Mouse (Mus musculus) C2C12 (cell line): ENCODE results near the gene Maip1. TPM values are rescaled to one million over a fixed set of nuclear protein-coding genes. Genes with fewer than 3 reads are reported as not detected.

ENCODE experiments used
- H3K27me3 ChIP-seq: one replicate; pipeline ENCODE4 v1.6.1; 2011; ENCODE audit not compliant: control insufficient read depth, insufficient read depth, insufficient read length
- H3K36me3 ChIP-seq: one replicate; pipeline ENCODE4 v1.6.1; 2011; ENCODE audit not compliant: control insufficient read depth, insufficient read depth
- H3K4me3 ChIP-seq: one replicate; pipeline ENCODE4 v1.5.1; 2011; ENCODE audit warnings: mild to moderate bottlenecking, control low read depth; ENCODE audit not compliant: poor library complexity, insufficient read depth, severe bottlenecking
- H3K79me2 ChIP-seq: one replicate; pipeline ENCODE4 v1.6.1; 2011; ENCODE audit not compliant: control insufficient read depth, insufficient read depth
- H3K79me3 ChIP-seq: one replicate; pipeline ENCODE4 v1.6.1; 2011; ENCODE audit warnings: low read depth, control low read depth
- H3ac ChIP-seq: one replicate; pipeline ENCODE3; 2011; ENCODE audit warnings: low read depth; ENCODE audit not compliant: control insufficient read depth, insufficient read length
- CEBPB ChIP-seq: IDR thresholded peaks from one replicate; pipeline ENCODE4 v1.6.1; 2011; ENCODE audit warnings: low read depth, mild to moderate bottlenecking, control low read depth, moderate library complexity
- CTCF ChIP-seq: IDR thresholded peaks from one replicate; pipeline ENCODE4 v1.5.1; 2011; ENCODE audit not compliant: control insufficient read depth, insufficient read depth, insufficient read length
- FOSL1 ChIP-seq: IDR thresholded peaks from one replicate; pipeline ENCODE4 v1.8.0; 2011; ENCODE audit warnings: mild to moderate bottlenecking, low read length; ENCODE audit not compliant: poor library complexity, insufficient read depth, severe bottlenecking
- MAX ChIP-seq: IDR thresholded peaks from one replicate; pipeline ENCODE4 v1.6.1; 2011; ENCODE audit warnings: mild to moderate bottlenecking, control low read depth
- MYOD1 ChIP-seq: IDR thresholded peaks from one replicate; pipeline ENCODE4 v1.6.1; 2011; ENCODE audit warnings: low read depth; ENCODE audit not compliant: control insufficient read depth, insufficient read length
- MYOG ChIP-seq: IDR thresholded peaks from one replicate; pipeline ENCODE4 v1.6.1; 2011; ENCODE audit not compliant: control insufficient read depth, insufficient read length; ENCODE audit errors: extremely low read depth
- USF1 ChIP-seq: IDR thresholded peaks from one replicate; pipeline ENCODE4 v1.6.1; 2011; ENCODE audit warnings: low read depth, mild to moderate bottlenecking, control low read depth, moderate library complexity
- polyA plus RNA-seq: library from polyadenylated mRNA; unstranded; fragments of >200 nt; fragmentation: generic; extraction: Trizol; gene quantifications from one replicate; pipeline ENCODE4 v1.2.1, GENCODE M21; 2012; ENCODE audit warnings: missing spikeins

Gene Maip1
- polyA plus RNA-seq, 1 experiment = 6.8 TPM

DNA sequence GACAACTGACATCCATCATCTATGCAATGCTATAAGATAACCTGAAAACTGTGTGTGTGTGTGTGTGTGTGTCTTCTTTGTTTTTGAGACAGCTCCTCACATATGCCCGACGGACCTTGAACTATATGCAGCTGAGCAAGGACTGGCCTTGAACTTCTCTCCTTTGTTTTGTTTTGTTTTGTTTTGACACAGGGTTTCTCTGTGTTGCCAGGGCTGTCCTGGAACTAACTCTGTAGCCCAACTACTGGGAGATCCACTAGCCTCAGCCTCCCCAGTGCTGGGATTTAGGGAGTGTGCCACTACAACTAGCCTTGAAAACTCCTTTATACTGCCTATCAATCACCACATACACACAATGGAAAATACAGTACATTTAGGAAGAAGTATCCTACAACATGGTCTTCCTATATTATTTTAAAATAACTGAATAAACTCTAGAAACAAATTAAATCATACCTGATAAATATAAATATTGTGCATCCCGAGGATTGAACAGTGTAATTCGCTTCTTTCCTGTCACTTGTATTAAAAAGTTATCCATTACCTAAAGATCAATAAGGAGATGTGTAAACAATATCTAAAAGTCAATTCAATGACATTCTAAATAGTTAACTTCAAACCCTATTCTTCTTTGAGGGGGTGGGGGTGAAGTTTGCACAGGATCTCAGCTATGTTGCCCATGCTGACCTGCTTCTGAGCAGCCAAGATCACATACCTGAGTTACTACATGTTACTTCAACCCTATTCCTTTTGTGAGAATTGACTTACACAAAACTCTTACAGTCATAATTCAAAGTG lies 14.9 kb upstream of the Maip1 start:
- Histone ChIP-seq H3K27me3 (no peaks in the 10 kb centered on the region), H3K79me3 (peaks cover 2% of the 10 kb centered on the region), H3K36me3 (peaks cover 82% of the 10 kb centered on the region), H3ac (no peak overlapping the region), H3K79me2 (no peaks in the 10 kb centered on the region), H3K4me3 (no peak overlapping the region)
- TF ChIP-seq MYOG = no peak
- no peak for TF ChIP-seq CEBPB
- TF ChIP-seq CTCF = no peak
- TF ChIP-seq FOSL1 = no peak
- no peak for TF ChIP-seq USF1
- TF ChIP-seq MYOD1 = no peak

DNA sequence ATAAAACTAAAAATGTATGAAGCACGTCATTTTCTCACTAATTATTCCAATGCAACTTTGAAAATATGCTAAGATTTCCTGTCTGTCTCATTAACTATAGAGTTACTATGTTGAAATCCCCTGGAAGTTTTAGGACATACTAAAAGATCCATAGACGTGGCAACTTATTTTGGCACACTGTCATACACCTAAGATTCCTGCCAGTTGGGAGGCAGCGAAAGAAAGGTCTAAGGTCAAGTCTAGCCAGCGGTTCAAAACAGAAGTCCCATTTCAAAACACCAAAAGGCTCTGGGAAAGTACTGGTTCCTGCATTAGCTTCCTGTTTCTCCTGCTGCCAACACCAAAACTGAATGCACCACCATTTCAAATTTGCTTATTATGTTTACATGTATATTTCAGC lies 13.7 kb upstream of the Maip1 start:
- TF ChIP-seq FOSL1 (no peak), MYOG (no peak), MAX (no peak), MYOD1 (no peak)
- peaks cover 2% of the 10 kb centered on the region for H3K79me3 ChIP-seq
- H3ac ChIP-seq = no peak overlapping the region
- H3K27me3 ChIP-seq = no peaks in the 10 kb centered on the region
- no peak overlapping the region for H3K4me3 ChIP-seq
- peaks cover 80% of the 10 kb centered on the region for H3K36me3 ChIP-seq
- H3K79me2 ChIP-seq = no peaks in the 10 kb centered on the region

- Histone ChIP-seq H3K36me3 (peaks cover 80% of the 10 kb centered on the region), H3K79me2 (no peaks in the 10 kb centered on the region), H3K4me3 (no peak overlapping the region), H3ac (no peak overlapping the region), H3K79me3 (peaks cover 2% of the 10 kb centered on the region), H3K27me3 (no peaks in the 10 kb centered on the region)
- TF ChIP-seq USF1 = no peak
- no peak for TF ChIP-seq MYOD1
- TF ChIP-seq MYOG = no peak
- no peak for TF ChIP-seq MAX
- no peak for TF ChIP-seq FOSL1
- no peak for TF ChIP-seq CTCF
- TF ChIP-seq CEBPB = no peak
Observed at GRCm38 (mm10) chr1:57394051-57394450, 12.1 kb upstream of the Maip1 start.

DNA sequence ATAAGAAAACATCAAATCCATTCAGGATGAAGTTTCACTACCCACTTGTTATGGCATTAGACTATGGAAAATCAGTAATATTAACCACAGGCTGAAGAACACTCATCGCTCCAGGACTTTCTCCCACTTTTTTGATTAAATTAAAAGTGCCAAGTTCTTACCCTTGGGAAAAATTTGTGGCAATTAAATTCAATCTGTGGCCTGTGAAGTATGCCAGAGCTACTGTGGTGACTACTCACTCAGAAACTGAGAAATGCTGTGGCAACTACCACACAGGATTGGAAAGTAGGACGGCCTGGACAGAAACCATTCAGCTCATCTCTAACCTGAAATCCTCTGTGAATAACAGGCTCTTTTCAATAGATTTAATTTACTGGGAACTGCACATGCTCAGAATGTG lies 5.8 kb upstream of the Maip1 start:
- Histone ChIP-seq H3K4me3 (no peak overlapping the region), H3K79me3 (peaks cover 15% of the 10 kb centered on the region), H3K79me2 (peaks cover 25% of the 10 kb centered on the region), H3K27me3 (no peaks in the 10 kb centered on the region), H3K36me3 (peaks cover 47% of the 10 kb centered on the region), H3ac (no peak overlapping the region)
- TF ChIP-seq CEBPB (no peak), FOSL1 (no peak), CTCF (no peak), USF1 (no peak), MAX (no peak), MYOD1 (no peak), MYOG (no peak)

DNA sequence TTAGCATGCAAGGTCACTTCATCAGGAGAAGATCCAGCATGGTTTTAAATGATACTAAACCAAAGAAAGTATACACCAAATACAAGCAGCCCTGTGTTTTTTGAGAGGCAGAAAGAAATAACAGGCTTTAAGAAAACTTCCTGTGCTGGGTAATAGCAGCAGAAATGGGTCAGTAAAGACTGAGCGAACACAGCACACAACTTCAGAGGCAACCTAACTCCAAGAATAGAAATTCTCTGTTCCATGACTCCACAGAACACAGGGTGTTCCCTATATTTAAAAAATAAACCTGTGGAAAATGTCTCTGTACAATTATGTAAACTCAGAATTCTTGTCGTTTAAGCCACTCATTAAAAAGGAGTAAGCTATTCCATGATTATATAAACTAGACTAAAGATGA lies 5.3 kb upstream of the Maip1 start:
- Histone ChIP-seq H3K79me2 (peaks cover 30% of the 10 kb centered on the region), H3K27me3 (no peaks in the 10 kb centered on the region), H3K79me3 (peaks cover 21% of the 10 kb centered on the region), H3K36me3 (peaks cover 42% of the 10 kb centered on the region), H3ac (no peak overlapping the region), H3K4me3 (no peak overlapping the region)
- no peak for TF ChIP-seq MAX
- no peak for TF ChIP-seq CEBPB
- TF ChIP-seq CTCF = no peak
- TF ChIP-seq USF1 = no peak
- no peak for TF ChIP-seq MYOG

DNA sequence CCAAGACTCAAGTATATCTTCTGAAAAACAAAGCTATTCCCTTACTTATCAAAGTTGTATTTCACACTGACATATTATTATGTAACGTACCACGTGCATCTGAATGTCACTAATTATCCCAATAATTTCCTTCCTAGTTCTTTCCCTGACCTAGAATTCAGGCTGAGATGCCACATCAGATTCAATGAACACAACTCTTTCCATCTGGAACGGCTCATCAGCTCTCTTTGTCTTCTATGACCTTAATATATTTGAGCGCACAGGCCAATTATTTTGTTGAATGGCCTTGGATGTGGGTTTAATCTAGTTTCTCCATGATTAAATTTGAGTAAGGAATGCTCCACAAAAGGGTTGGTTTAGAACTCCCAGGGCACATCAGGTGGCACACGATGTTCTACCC lies 4.0 kb upstream of the Maip1 start:
- peaks cover 31% of the 10 kb centered on the region for H3K36me3 ChIP-seq

More for the DNA sequence above, 4.0 kb upstream of the Maip1 start:
- Histone ChIP-seq H3K27me3 (no peaks in the 10 kb centered on the region), H3K79me3 (peaks cover 28% of the 10 kb centered on the region), H3K4me3 (no peak overlapping the region), H3K79me2 (peaks cover 43% of the 10 kb centered on the region), H3ac (no peak overlapping the region)
- TF ChIP-seq CEBPB = no peak
- TF ChIP-seq FOSL1 = no peak
- TF ChIP-seq MYOD1 = no peak
- TF ChIP-seq MYOG = no peak
- TF ChIP-seq MAX = no peak
- TF ChIP-seq USF1 = no peak
- no peak for TF ChIP-seq CTCF
